Mouse (Mus musculus) kidney, postnatal 14 days (tissue): ENCODE measurements around the gene Zfp174.
A peak's percentile ranks its signal among the peaks of the same experiment; 100 is the strongest.

Experiments
- DNase-seq: peaks from one replicate; pipeline ENCODE4 v3.0.0; 2022; ENCODE audit warnings: mixed read lengths

Zfp174 gene

DNA sequence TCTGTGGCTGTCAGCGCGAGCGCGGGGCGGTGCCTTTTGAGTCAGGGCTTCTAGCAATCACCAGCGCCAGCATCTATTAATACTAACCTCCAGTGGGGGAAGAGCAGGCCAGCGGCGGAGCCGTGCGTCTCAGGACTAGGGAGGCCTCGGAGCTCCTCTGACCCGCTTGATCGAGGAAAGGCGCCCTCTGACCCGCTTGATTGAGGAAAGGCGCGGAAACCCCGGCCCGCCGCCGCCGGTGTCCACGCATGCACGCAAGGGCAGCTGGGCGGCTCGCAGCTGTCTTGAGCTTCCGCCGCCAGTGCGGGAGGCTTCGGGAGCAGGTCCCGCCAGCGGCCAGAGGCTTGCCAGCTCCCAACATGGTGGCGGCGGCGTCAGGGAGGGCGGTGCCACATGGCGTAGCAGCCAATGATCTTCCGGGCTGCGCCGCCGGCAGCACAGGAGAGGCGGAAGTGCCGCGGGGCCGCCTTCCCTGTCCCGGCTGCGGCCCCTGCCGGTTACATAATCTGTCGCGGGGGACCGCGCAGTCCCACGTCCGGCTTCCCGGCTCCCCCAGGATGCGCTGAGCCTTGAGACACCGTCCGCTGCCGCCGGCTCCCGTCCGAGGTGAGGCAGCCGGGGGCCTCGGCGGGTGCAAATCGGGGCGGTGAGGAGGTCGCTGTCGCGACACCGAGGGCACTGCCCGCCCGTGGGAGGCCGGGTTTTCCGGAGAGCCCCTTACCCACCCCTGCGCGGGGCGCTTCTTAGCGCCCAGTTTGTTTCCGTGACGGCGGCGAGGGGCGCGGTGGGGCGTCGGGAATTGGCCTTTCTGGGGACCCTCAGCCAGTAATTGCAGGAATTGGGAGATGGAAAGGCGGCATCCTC lies 37.4 kb downstream of the Zfp174 start, which contains the start of the genes Zfp597 and Gm20695:
TSS of gene Zfp597 (minus strand) at position 361 of the 864 bp plus-strand sequence.
TSS of gene Gm20695 (plus strand) at position 448 of the 864 bp plus-strand sequence.
- DNase-seq = peak; percentile 97

DNA sequence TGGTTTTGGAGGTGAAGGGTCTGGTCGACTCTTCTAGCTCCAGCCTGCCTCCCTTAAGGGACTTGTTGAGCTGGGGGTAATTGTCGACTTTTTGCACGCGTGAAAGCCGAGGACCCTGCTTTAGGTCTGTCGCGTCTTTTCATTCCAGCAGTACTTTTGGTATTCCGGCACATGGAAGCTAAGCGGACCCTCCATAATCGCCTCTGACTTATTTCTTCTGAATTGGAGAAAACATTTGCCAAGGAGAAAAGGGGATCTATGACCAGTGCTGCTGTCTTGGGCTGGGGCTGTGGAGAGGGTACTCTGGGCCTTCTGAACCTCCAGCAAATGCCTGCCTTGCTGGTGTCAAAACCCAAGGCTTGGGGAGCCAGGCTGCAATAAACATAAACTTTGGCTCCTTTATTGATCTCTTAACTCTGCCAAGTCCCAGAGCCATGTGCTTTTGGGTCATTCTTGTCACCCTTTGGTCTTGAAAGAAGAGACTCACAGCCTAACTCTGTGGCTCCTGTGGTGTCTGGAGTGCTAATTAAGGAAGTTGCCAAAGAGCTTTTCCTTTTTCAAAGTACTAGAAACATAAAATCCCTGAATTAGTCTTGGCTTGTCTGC lies 38.1 kb downstream of the Zfp174 start:
- no peak for DNase-seq

DNA sequence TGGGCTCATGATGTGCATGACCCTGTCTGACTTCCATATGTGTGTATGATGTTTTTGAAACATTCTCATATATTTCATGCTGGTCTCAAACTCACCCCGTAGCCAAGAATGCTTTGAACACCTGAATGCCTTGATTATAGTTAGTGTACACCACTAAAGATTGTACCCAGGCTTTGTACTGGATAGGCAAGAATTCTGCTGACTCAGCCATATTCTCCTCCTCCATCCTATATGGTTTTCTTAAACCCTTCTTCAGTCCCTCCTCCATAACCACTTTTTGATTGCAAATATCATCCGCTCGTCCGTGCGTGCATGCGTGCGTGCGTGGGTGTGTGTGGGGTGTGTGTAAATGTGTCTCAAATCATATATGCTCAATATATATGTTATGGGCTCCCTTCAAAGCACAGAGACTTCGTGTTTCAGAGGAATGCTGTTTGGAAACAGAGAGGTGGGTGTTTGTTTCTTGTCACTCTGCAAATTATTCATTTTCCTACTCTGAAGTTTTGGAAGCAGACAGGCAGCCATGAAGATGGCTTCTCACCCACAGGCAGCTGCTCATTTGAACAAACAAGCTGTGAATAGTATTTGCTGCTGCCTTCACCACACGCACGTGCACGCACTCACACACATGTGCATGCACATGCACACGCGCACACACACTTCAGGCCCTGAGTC lies 44.7 kb downstream of the Zfp174 start:
- DNase-seq = no peak

DNA sequence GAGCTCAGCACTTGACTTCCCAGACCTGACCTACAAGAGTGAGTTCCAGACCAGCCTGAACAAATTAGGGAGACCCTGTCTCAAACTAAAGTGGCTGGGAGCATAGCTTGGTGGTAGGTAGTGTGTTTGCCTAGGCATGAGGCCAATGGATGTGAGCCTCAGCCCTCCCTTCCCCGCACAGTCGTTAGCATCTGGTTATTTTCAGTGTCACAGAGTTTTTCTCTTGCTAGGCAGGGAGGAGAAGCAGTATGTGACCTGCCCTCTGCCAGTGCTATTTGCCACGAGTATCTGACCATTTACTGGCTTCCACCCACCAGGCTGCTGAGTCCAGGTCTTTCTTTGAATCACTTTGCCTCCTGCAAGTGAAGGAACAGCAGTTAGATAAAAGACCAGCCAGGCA lies 46.7 kb downstream of the Zfp174 start:
- no peak for DNase-seq

DNA sequence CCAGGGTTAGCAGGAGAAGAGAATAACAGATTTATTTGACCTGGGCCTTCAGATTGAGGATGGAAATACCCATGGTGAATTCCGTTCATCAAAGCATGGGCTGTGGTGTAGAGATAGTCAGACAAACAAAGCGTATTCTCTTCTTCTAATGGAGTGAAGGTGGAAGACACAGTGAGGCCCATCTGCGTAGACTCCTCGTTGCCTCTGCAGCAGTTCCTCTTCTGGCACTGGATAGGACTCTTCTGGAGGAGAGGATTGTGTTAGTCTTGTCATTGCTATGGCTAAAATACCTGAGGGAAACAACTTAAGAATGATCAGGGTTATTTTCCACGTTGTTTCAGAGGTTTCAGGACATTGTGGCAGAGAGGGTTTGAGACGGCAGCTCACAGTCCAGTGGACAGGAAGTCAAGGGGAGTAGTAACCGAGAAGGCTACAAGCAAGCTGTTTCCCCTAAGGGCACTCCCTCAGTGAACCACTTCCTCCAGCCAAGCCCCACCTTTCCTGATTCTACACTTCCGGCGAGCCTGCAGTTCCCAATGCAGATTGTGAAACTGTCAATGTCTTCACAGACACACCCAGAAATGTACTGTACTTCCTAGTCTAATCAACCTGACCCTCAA lies 48.2 kb downstream of the Zfp174 start:
- DNase-seq = peak; percentile 46

DNA sequence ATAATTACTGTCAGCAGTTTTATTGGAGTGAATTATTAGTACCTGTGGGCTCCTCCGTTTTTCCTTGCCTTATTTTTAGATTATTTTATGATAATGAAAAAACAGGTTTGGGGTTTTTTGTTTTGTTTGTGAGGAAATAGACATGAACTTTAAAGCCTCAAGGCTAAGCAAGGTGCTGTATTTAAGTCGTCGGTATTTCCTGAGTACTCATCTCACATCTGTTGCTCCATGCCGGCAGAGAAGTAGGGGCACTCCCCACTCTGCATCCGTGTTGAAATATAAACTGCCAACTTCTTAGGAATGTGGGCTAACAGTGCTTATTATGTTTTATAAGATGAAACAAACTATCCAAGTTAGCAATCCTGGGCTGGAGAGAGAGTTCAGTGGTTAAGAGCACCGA lies 49.0 kb downstream of the Zfp174 start:
- no peak for DNase-seq

DNA sequence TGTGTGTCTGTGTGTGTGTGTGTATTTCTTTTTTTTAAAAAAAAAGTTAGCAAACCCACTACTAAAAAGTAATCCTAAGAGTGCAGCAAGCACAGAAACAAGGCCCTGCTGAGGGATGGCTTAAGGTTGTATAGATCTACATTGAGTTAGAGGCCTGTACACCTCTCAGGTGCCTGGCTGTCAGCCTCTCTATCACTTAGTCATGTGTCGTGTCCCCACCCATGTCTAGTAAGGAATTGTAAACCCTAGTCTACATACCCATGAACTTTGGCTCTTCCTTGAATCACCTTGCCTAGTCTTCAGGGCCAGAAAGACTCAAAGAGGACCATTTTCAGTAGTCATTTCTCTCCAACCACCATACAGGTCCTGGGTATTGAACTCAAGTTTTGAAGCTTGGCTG lies 49.5 kb downstream of the Zfp174 start:
- no peak for DNase-seq

DNA sequence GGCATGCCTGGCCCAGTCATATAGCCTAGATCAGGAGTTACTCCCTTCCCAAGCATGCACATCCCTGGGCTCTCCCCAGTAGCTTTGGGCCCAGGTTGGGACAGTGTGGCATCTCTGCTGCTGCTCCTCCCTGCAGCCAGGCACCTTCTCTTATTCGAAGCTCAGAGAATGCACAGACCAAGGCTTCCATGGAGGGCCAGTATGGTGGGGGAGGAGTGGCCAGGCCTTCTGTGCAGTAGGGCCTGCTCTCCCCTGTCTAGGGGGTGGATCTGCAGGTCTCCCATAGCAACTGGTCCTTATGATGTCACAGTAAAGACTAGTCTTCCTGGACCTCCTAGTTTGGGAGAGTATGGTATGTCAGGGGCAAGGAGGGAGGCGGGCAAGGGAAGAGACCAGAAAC lies 60.4 kb downstream of the Zfp174 start:
- DNase-seq = no peak
